Mouse (Mus musculus): Measurements from ENCODE around the gene Atp11a. TPM values are rescaled to one million over a fixed set of nuclear protein-coding genes. Genes with fewer than 3 reads are reported as not detected.
A peak's percentile ranks its signal among the peaks of the same experiment; 100 is the strongest.

The Atp11a gene
- polyA plus RNA-seq, 1 experiment from 2014 or later: 7.0 TPM

- no peak overlapping the region for H3K9ac ChIP-seq (ENCODE audit: low read depth, low read length)
- no peaks in the 10 kb centered on the region for H3K36me3 ChIP-seq (ENCODE audit: control insufficient read depth, insufficient read depth, low read length)
- peaks cover 36% of the 10 kb centered on the region for H3K4me1 ChIP-seq (replicated peaks; ENCODE audit: control insufficient read depth, insufficient read depth, low read length)
- no peak overlapping the region for H3K4me2 ChIP-seq
- no peaks in the 10 kb centered on the region for H3K27me3 ChIP-seq (replicated peaks; ENCODE audit: control insufficient read depth, insufficient read depth, low read length)
- WGBS: 59% methylated on average over 9 of the region's 9 CpGs
- H3K4me3 ChIP-seq (ENCODE audit: low read depth, low read length): no peak overlapping the region
- ATAC-seq (replicated peaks; ENCODE audit: low FRiP score): no peak
- no peaks in the 10 kb centered on the region for H3K9me3 ChIP-seq (ENCODE audit: control insufficient read depth, low read length)
- no peak overlapping the region for H3K27ac ChIP-seq (ENCODE audit: low read depth, low read length)
- DNase-seq (ENCODE audit: low spot score): no peak
Observed at GRCm38 (mm10) chr8:12775302-12775975, 18.6 kb downstream of the Atp11a start.

DNA sequence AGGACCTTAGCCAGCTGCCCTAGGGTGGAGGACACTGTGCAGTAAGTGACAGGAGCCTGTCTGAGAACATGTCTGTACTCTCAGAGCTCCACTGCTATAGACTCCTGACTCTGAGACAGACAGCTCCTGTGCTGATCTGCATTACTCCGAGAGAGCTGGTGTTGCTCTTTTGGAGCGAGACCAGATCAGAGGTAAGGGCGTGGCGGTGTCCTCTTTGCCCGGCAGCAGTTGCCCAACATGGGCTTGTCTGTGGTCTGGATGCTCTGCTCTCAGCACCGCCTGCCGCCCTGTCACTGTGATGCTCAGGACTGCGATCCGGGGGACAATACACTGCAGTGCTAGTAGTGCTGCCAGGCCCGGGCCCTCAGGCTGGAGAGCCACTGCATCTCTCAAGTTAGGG, 19.4 kb downstream of the Atp11a start:
- Histone ChIP-seq H3K4me2 (no peak overlapping the region), H3K9me3 (ENCODE audit: control insufficient read depth, low read length) (no peaks in the 10 kb centered on the region), H3K27ac (ENCODE audit: low read depth, low read length) (peak overlapping the region; percentile 78), H3K27me3 (replicated peaks; ENCODE audit: control insufficient read depth, insufficient read depth, low read length) (no peaks in the 10 kb centered on the region), H3K4me3 (ENCODE audit: low read depth, low read length) (no peak overlapping the region), H3K4me1 (replicated peaks; ENCODE audit: control insufficient read depth, insufficient read depth, low read length) (peaks cover 36% of the 10 kb centered on the region), H3K36me3 (ENCODE audit: control insufficient read depth, insufficient read depth, low read length) (no peaks in the 10 kb centered on the region), H3K9ac (ENCODE audit: low read depth, low read length) (no peak overlapping the region)
- WGBS: 70% methylated on average over 10 of the region's 10 CpGs
- ATAC-seq (replicated peaks; ENCODE audit: low FRiP score) (no peak), DNase-seq (ENCODE audit: low spot score) (no peak)

GRCm38 (mm10) chr8:12777171-12777570, 20.4 kb downstream of the Atp11a start:
- Histone ChIP-seq H3K4me2 (peak overlapping the region; percentile 35), H3K36me3 (ENCODE audit: control insufficient read depth, insufficient read depth, low read length) (no peaks in the 10 kb centered on the region), H3K9ac (ENCODE audit: low read depth, low read length) (no peak overlapping the region), H3K4me3 (ENCODE audit: low read depth, low read length) (no peak overlapping the region), H3K4me1 (replicated peaks; ENCODE audit: control insufficient read depth, insufficient read depth, low read length) (peaks cover 36% of the 10 kb centered on the region), H3K9me3 (ENCODE audit: control insufficient read depth, low read length) (no peaks in the 10 kb centered on the region), H3K27ac (ENCODE audit: low read depth, low read length) (peak overlapping the region; percentile 78), H3K27me3 (replicated peaks; ENCODE audit: control insufficient read depth, insufficient read depth, low read length) (no peaks in the 10 kb centered on the region)
- 32% methylated on average over 5 of the region's 5 CpGs for WGBS
- ATAC-seq (replicated peaks; ENCODE audit: low FRiP score): peak; percentile 89
- DNase-seq (ENCODE audit: low spot score): no peak

DNA sequence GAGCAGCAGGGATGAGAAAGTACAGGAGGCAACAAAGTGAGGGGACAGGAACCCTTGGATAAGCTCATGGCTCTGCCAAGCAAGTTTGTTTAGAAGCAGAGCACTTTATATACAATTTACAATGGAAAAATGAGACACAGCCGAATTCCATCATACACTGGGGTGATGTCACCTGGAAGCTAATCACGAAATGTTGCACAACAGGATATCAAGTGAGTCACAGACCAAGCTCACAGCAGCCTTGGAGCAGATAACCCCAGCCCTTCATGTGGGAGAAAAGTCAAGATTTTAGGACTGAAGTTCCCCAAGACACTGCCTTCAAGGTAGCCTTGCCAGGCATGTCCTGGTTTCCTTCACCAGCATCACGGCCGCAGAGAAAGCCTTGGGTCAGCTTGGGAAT, 22.7 kb downstream of the Atp11a start:
- no peak overlapping the region for H3K4me3 ChIP-seq (ENCODE audit: low read depth, low read length)
- WGBS: 68% methylated on average over 4 of the region's 4 CpGs
- peaks cover 31% of the 10 kb centered on the region for H3K4me1 ChIP-seq (replicated peaks; ENCODE audit: control insufficient read depth, insufficient read depth, low read length)
- no peaks in the 10 kb centered on the region for H3K36me3 ChIP-seq (ENCODE audit: control insufficient read depth, insufficient read depth, low read length)
- ATAC-seq (replicated peaks; ENCODE audit: low FRiP score) (no peak), DNase-seq (ENCODE audit: low spot score) (no peak)
- H3K27ac ChIP-seq (ENCODE audit: low read depth, low read length): no peak overlapping the region
- H3K9ac ChIP-seq (ENCODE audit: low read depth, low read length): no peak overlapping the region
- H3K4me2 ChIP-seq: no peak overlapping the region
- no peaks in the 10 kb centered on the region for H3K27me3 ChIP-seq (replicated peaks; ENCODE audit: control insufficient read depth, insufficient read depth, low read length)
- no peaks in the 10 kb centered on the region for H3K9me3 ChIP-seq (ENCODE audit: control insufficient read depth, low read length)

- Histone ChIP-seq H3K36me3 (ENCODE audit: control insufficient read depth, insufficient read depth, low read length) (no peaks in the 10 kb centered on the region), H3K4me2 (no peak overlapping the region), H3K9me3 (ENCODE audit: control insufficient read depth, low read length) (no peaks in the 10 kb centered on the region), H3K9ac (ENCODE audit: low read depth, low read length) (no peak overlapping the region), H3K4me1 (replicated peaks; ENCODE audit: control insufficient read depth, insufficient read depth, low read length) (no peaks in the 10 kb centered on the region), H3K27me3 (replicated peaks; ENCODE audit: control insufficient read depth, insufficient read depth, low read length) (no peaks in the 10 kb centered on the region), H3K4me3 (ENCODE audit: low read depth, low read length) (no peak overlapping the region), H3K27ac (ENCODE audit: low read depth, low read length) (no peak overlapping the region)
- WGBS: 71% methylated on average over 8 of the region's 8 CpGs
- no peak for DNase-seq (ENCODE audit: low spot score)
- no peak for ATAC-seq (replicated peaks; ENCODE audit: low FRiP score)
Observed at GRCm38 (mm10) chr8:12785508-12785907, 28.7 kb downstream of the Atp11a start.

DNA sequence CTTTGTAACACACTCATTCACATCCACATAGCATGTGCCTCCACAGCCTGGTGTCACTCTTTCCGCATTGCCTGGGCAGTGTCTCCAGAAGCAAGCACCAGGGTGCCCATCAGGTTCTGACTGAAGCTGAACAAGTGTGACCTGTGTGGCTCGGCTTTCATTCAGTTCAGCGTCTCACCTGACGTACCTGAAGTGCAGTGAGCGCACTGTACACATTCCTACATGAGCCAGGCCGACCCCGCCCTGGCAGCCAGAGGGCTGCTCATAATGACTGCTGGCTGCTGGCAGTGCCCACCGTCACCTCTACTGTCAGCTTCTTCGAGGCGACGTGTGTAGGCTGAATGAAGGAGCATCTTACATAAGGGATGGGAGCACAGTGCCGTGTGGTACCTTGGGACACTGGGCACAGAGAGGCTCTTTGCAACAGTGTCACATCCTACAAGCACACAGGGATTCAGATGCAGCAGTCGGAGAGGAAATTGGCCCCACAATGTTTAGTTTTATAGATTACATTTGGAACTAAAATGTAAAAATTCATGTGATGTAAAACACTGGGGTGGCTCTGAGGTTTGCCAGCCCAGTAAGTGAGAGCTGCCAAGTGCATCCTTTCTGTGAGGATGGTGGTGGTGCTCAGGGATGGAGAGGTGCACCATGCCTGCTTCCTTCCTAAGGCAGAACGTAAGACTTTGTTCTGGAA, 29.6 kb downstream of the Atp11a start:
- DNase-seq (ENCODE audit: low spot score) (no peak), ATAC-seq (replicated peaks; ENCODE audit: low FRiP score) (no peak)
- Histone ChIP-seq H3K4me2 (no peak overlapping the region), H3K4me1 (replicated peaks; ENCODE audit: control insufficient read depth, insufficient read depth, low read length) (no peaks in the 10 kb centered on the region), H3K9me3 (ENCODE audit: control insufficient read depth, low read length) (no peaks in the 10 kb centered on the region), H3K4me3 (ENCODE audit: low read depth, low read length) (no peak overlapping the region), H3K9ac (ENCODE audit: low read depth, low read length) (no peak overlapping the region), H3K27me3 (replicated peaks; ENCODE audit: control insufficient read depth, insufficient read depth, low read length) (no peaks in the 10 kb centered on the region), H3K27ac (ENCODE audit: low read depth, low read length) (no peak overlapping the region), H3K36me3 (ENCODE audit: control insufficient read depth, insufficient read depth, low read length) (no peaks in the 10 kb centered on the region)
- 84% methylated on average over 14 of the region's 14 CpGs for WGBS

GRCm38 (mm10) chr8:12786958-12787301, 30.1 kb downstream of the Atp11a start:
- no peak for DNase-seq (ENCODE audit: low spot score)
- no peaks in the 10 kb centered on the region for H3K4me1 ChIP-seq (replicated peaks; ENCODE audit: control insufficient read depth, insufficient read depth, low read length)
- 80% methylated on average over 12 of the region's 12 CpGs for WGBS
- no peak overlapping the region for H3K4me2 ChIP-seq
- no peak overlapping the region for H3K4me3 ChIP-seq (ENCODE audit: low read depth, low read length)
- H3K9me3 ChIP-seq (ENCODE audit: control insufficient read depth, low read length): no peaks in the 10 kb centered on the region
- H3K36me3 ChIP-seq (ENCODE audit: control insufficient read depth, insufficient read depth, low read length): no peaks in the 10 kb centered on the region
- no peak overlapping the region for H3K27ac ChIP-seq (ENCODE audit: low read depth, low read length)
- no peak for ATAC-seq (replicated peaks; ENCODE audit: low FRiP score)
- no peak overlapping the region for H3K9ac ChIP-seq (ENCODE audit: low read depth, low read length)
- no peaks in the 10 kb centered on the region; the same call in 1 of the 2 replicates for H3K27me3 ChIP-seq (replicated peaks; ENCODE audit: control insufficient read depth, insufficient read depth, low read length)

- no peak overlapping the region for H3K4me2 ChIP-seq
- H3K4me3 ChIP-seq (ENCODE audit: low read depth, low read length): no peak overlapping the region
- no peaks in the 10 kb centered on the region for H3K36me3 ChIP-seq (ENCODE audit: control insufficient read depth, insufficient read depth, low read length)
- H3K9ac ChIP-seq (ENCODE audit: low read depth, low read length): no peak overlapping the region
- H3K4me1 ChIP-seq (replicated peaks; ENCODE audit: control insufficient read depth, insufficient read depth, low read length): no peaks in the 10 kb centered on the region
- H3K27me3 ChIP-seq (replicated peaks; ENCODE audit: control insufficient read depth, insufficient read depth, low read length): no peaks in the 10 kb centered on the region; the same call in 1 of the 2 replicates
- no peaks in the 10 kb centered on the region for H3K9me3 ChIP-seq (ENCODE audit: control insufficient read depth, low read length)
- whole genome bisulfite sequencing: 58% methylated on average over 8 of the region's 8 CpGs
- no peak for DNase-seq (ENCODE audit: low spot score)
- ATAC-seq (replicated peaks; ENCODE audit: low FRiP score): no peak
- H3K27ac ChIP-seq (ENCODE audit: low read depth, low read length): no peak overlapping the region
Observed at GRCm38 (mm10) chr8:12787427-12787826, 30.6 kb downstream of the Atp11a start.

GRCm38 (mm10) chr8:12788695-12789094, 31.9 kb downstream of the Atp11a start:
- Histone ChIP-seq H3K9me3 (ENCODE audit: control insufficient read depth, low read length) (no peaks in the 10 kb centered on the region), H3K9ac (ENCODE audit: low read depth, low read length) (no peak overlapping the region), H3K27ac (ENCODE audit: low read depth, low read length) (no peak overlapping the region), H3K36me3 (ENCODE audit: control insufficient read depth, insufficient read depth, low read length) (no peaks in the 10 kb centered on the region), H3K4me1 (replicated peaks; ENCODE audit: control insufficient read depth, insufficient read depth, low read length) (no peaks in the 10 kb centered on the region), H3K4me3 (ENCODE audit: low read depth, low read length) (no peak overlapping the region), H3K4me2 (no peak overlapping the region), H3K27me3 (replicated peaks; ENCODE audit: control insufficient read depth, insufficient read depth, low read length) (no peaks in the 10 kb centered on the region; the same call in 1 of the 2 replicates)
- DNase-seq (ENCODE audit: low spot score): no peak
- no peak for ATAC-seq (replicated peaks; ENCODE audit: low FRiP score)
- 84% methylated on average over 9 of the region's 9 CpGs for WGBS

All from liver, embryonic 11.5 days (tissue).